Mouse (Mus musculus) liver (tissue): ENCODE results near the gene Spaca3.

Experiments used
- DNase-seq: peaks from one replicate; pipeline ENCODE4 v3.0.0-alpha.2; 2020; ENCODE audit warnings: mixed read lengths

The Spaca3 gene

GRCm38 (mm10) chr11:80858065-80858464 is at the start of gene Spaca3:
Gene Spaca3 (plus strand): TSS chr11:80858365.
- no peak for DNase-seq

GRCm38 (mm10) chr11:80808551-80809070 is 49.6 kb upstream of the Spaca3 start:
- DNase-seq, result no peak

- DNase-seq, result no peak
Observed at GRCm38 (mm10) chr11:80809666-80809992, 48.5 kb upstream of the Spaca3 start.

- peak; percentile 54 for DNase-seq
Observed at GRCm38 (mm10) chr11:80809993-80810821, 48.0 kb upstream of the Spaca3 start, which contains the start of gene Tmem98. Gene Tmem98 (plus strand): TSS chr11:80810175.

GRCm38 (mm10) chr11:80811156-80811555 is 47.0 kb upstream of the Spaca3 start:
- DNase-seq, result no peak

- DNase-seq, result no peak
Observed at GRCm38 (mm10) chr11:80815354-80815753, 42.8 kb upstream of the Spaca3 start.

GRCm38 (mm10) chr11:80818060-80818697 is 40.0 kb upstream of the Spaca3 start:
- DNase-seq, result peak; percentile 74

- no peak for DNase-seq
Observed at GRCm38 (mm10) chr11:80820085-80820484, 38.1 kb upstream of the Spaca3 start.

- peak; percentile 46 for DNase-seq
Observed at GRCm38 (mm10) chr11:80821296-80821695, 36.9 kb upstream of the Spaca3 start.

GRCm38 (mm10) chr11:80821794-80822193 is 36.4 kb upstream of the Spaca3 start:
- no peak for DNase-seq

GRCm38 (mm10) chr11:80835395-80835794 is 22.8 kb upstream of the Spaca3 start:
- no peak for DNase-seq

GRCm38 (mm10) chr11:80835841-80836240 is 22.3 kb upstream of the Spaca3 start:
- DNase-seq, result no peak

GRCm38 (mm10) chr11:80838724-80839123 is 19.4 kb upstream of the Spaca3 start:
- DNase-seq, result no peak

GRCm38 (mm10) chr11:80843435-80843834 is 14.7 kb upstream of the Spaca3 start:
- DNase-seq, result no peak

- DNase-seq, result no peak
Observed at GRCm38 (mm10) chr11:80845486-80845885, 12.7 kb upstream of the Spaca3 start.

GRCm38 (mm10) chr11:80846115-80846514 is 12.1 kb upstream of the Spaca3 start:
- DNase-seq, result no peak

GRCm38 (mm10) chr11:80848131-80848530 is 10.0 kb upstream of the Spaca3 start:
- no peak for DNase-seq

- peak; percentile 29 for DNase-seq
Observed at GRCm38 (mm10) chr11:80851859-80852258, 6.3 kb upstream of the Spaca3 start.

- DNase-seq, result no peak
Observed at GRCm38 (mm10) chr11:80853014-80853413, 5.2 kb upstream of the Spaca3 start.

- no peak for DNase-seq
Observed at GRCm38 (mm10) chr11:80854430-80854829, 3.7 kb upstream of the Spaca3 start.

- DNase-seq, result peak; percentile 79
Observed at GRCm38 (mm10) chr11:80854908-80855307, 3.3 kb upstream of the Spaca3 start.

GRCm38 (mm10) chr11:80856827-80857226 is 1.3 kb upstream of the Spaca3 start:
- DNase-seq, result no peak

- no peak for DNase-seq
Observed at GRCm38 (mm10) chr11:80862941-80863340, 4.8 kb downstream of the Spaca3 start.

- DNase-seq, result no peak
Observed at GRCm38 (mm10) chr11:80868039-80868438, 9.9 kb downstream of the Spaca3 start.
